Mouse (Mus musculus) heart, adult 2 months (tissue): ENCODE measurements around the gene Abcd4.

Experiments used
- CTCF ChIP-seq: fragments of 200-600 bp; IDR thresholded peaks from 2 replicates; pipeline ENCODE4 v1.8.1; 2022; ENCODE audit warnings: antibody characterized with exemption, mild to moderate bottlenecking, moderate library complexity
- POLR2A ChIP-seq: fragments of 200-500 bp; IDR thresholded peaks from 2 replicates; pipeline ENCODE4 v1.6.1; 2011; ENCODE audit warnings: mild to moderate bottlenecking, low read depth, low read length, control low read depth; ENCODE audit not compliant: insufficient read depth

- peak; percentile 74 for TF ChIP-seq CTCF
- no peak for TF ChIP-seq POLR2A
These were observed 3.8 kb upstream of the Abcd4 start for GRCm38 (mm10) chr12:84620975-84621374.
